Mouse (Mus musculus) testis, adult 2 months (tissue): ENCODE results near the gene Il20ra.

Experiments
- CTCF ChIP-seq: fragments of 200-500 bp; IDR thresholded peaks from 2 replicates; pipeline ENCODE4 v1.5.1; 2012; ENCODE audit warnings: low read depth, mild to moderate bottlenecking, inconsistent platforms, low read length, moderate library complexity; ENCODE audit not compliant: control insufficient read depth, insufficient read depth, insufficient replicate concordance
- POLR2A ChIP-seq: fragments of 200-500 bp; IDR thresholded peaks from 2 replicates; pipeline ENCODE4 v1.6.1; 2012; ENCODE audit warnings: low read depth, mild to moderate bottlenecking, inconsistent platforms, low read length, moderate library complexity; ENCODE audit not compliant: control insufficient read depth

DNA sequence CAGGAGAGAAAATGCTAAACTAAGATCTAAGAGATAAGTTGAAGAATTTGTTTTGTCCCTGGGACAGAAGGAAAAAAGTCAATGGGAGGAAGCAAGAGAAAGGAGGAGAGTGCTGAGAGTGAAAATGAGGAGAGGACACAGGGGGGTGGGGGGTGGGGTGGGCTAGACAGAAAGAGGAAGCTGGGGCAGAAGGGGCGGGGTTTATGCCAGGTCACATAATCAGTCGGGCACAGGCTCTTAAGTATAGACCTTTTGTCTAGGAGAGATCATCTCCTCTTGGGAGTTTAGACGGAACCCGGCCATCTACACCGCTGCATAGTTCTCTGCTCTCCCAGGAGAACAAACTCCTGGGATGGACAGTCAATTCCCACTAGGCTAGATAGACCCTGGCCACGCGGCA, 90.6 kb downstream of the Il20ra start:
- TF ChIP-seq CTCF = no peak
- TF ChIP-seq POLR2A = no peak
